Mouse (Mus musculus): ENCODE data around the gene Ptpn21. TPM values are rescaled to one million over a fixed set of nuclear protein-coding genes. Genes with fewer than 3 reads are reported as not detected.
A peak's percentile ranks its signal among the peaks of the same experiment; 100 is the strongest.

Gene Ptpn21
- total RNA-seq, 2 experiments from 2014 or later, result 28.3 to 31.5 TPM

DNA sequence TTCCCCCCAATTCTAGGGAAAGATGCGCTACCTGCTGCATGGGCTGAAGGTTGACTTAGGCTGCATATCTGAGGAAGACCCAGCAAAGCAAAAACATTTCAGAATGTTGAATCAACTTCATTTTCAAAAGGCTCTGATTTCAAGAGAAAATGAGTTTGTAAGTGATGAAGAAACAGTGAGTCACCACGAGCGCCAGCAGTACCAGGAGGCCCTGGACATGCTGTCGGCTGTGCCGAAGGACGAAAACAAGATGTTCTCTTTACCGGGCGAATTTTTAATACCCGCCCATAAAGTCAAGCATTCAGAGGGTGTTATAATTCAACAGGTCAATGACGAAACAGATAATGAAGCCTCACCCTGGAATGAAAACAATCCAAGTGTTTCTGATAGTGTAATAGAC, 68.1 kb downstream of the Ptpn21 start:
- DNase-seq, result no peak
- intact Hi-C loops (cut with DNase I), result no loop called here

DNA sequence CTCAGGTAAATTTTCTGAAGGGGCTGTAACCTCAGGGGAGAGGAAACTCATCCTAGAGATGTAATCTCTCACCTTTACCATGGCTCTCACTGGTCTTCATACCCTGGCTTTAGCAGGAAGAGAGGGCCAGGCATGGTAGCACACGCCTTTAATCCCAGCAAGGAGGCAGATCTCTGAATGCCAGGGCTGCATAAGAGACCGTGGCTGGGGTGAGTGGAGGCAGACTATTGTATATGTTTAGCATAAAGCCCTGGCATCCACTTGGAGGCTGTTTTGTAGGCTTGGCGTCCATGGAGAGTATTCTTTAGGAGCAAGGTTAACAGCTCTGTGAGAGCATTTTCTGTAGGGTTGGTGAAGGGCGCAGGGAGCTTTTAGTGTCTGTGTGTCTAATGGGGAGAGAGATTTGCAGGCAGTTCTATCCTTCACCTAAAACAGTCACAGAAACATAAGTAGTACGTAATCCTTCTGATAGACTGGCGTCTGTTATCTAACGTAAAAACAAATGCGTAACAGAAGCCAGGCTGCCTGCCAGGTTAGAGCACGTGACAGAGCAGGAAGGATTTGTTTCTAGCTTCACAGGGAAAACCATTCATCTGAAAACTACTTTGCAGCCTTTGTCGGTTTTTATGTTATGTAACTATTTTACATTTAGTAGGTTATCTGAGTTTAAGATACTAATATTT, 68.9 kb downstream of the Ptpn21 start:
- peak; percentile 41 to 65 for DNase-seq

DNA sequence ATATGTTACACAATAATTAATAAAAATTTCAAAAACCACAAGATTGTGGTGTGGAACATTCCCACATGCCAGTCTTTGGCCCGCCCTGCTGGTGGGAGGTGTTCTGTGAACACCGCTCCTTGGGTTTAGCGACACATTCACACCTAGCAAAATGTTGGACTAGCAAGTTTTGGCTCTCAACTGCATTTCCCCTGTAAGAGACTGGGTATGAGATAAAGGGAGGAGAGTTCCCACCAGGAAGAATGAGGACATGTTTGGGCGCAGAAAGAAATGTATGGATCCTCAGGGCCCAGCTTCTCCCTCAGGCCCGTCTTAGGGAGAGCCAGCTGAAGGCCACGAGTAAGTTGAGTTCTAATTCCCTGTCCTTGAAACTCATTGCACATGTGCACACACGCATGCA, 74.6 kb downstream of the Ptpn21 start:
- DNase-seq, result no peak
- intact Hi-C loops (cut with DNase I), result no loop called here

More for the DNA sequence above, 68.9 kb downstream of the Ptpn21 start:
- intact Hi-C loops (cut with DNase I), result no loop called here

DNA sequence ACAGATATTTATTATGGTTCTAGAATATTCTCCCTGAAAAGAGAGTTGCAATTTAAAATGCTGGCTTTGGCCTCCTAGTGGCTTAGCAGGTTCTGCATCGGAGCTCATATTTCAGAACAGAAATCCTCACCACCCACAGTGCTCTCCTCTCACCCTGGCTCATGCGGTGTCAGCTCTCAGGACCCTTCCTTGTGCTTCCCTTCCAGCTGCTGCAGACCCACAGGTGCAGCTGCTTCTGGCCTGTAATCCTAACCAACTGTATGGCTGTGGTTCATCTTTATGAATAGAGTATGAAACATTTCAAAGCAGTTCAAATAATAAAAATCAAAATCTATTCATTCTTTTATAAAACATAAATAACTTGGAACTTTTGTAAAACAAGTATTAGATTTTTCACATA, 80.3 kb downstream of the Ptpn21 start:
- no peak for DNase-seq
- intact Hi-C loops (cut with DNase I), result no loop called here

DNA sequence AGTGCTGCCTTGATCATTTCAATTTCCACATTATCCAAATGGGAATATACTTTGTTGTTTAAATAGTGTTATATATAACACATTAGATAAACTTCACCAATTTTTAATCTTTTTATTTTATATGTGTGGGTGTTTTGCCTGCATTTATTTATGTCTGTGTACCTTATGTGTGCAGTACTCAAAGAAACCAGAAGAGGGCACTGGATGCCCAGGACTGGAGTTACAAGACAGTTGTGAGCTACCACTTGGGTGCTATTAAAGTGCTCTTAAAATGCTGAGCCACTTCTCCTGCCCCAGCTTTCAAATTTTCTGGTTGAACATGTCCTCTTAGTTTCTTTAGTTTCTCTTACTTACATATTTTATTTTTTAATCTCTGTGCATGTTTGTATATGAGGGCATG, 92.4 kb downstream of the Ptpn21 start:
- intact Hi-C loops (cut with DNase I), result no loop called here
- DNase-seq, result no peak

DNA sequence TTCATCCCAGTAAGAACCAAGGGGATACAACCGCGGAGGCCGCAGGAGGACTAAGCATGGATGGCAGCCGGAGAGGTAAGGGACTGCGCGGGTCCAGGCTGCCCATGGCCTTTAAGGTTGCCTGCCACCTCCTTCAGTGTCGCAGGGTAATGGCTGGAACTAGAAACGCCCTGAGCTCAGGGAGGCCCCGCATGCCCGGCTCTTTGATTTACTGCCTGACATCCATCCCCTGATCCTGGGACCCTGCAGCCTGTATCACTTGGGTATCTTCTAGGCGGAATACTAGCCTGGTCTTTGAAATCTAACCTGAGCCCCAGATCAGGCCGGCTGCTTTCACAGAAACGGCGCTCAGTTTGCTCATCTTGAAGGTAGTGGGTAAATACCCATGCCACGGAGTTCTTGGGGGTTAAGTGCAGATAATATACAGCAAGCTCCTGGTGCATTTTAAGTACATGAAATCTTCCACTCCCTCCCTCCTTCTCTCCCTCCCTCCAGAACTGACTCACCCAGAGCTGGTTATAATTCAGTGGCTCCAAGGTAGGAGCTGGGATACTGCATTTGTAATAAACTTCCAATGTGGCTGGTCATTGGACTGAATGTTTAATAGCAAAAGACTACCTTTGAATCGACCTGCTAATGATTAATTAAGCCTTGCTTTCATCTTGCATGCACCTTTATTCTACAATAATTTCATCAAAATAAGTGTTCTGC, 108.8 kb downstream of the Ptpn21 start:
- no peak for DNase-seq
- intact Hi-C loops (cut with DNase I), result no loop called here

DNA sequence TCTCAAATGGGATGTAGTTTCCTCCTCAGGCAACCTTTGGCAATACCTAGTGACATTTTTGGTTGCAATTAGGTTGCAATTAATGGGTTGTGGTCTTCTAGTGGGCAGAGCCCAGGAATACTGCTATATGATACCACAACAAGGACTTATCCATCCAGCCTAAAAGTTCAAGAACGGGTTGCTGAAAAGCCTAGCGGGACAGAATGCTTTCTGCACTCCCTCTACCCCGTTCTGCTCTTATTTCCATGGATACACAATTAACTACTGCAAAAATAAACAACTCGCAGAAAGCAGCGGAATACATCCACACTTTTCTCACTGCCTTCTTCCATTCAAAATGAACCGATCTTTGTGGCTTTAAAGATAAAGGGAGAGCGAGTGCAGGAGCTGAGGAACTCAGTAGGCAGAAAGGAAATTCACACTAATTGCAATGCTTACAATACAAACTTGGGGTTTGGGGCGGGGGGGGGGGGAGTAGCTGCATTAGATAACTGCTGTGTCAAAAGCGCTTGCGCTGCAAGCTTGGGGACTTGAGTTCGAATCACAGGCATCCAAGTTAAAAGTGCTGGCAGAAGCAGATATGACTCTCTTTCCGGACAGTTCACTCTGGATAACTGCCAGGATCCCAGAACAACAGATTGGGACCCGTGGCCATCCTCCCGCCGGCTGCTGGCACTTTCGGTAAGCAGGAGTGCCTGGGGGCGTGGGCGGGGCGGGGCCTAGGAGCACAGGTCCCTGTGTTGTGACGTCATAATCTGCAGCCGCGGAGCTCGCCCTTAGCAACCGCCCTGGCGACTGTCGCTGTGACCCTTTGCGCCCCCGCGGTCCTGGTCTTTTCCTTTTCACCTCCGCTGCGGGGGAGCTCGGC, 109.6 kb downstream of the Ptpn21 start, which contains the start of gene Spata7:
TSS of gene Spata7 (plus strand) at position 766 of the 868 bp plus-strand sequence.
- intact Hi-C loops (cut with DNase I), result no loop called here

More for the DNA sequence above, 109.6 kb downstream of the Ptpn21 start, which contains the start of gene Spata7:
- peak; percentile 74 to 79 for DNase-seq

Other genes with a start within 250 kb of the Ptpn21 start
- gene Kcnk10, start 159.1 kb downstream of the Ptpn21 start, total RNA-seq (2021), result under 1 TPM in 1 of 2 experiments, not detected in 1; 0.22 TPM
- 1 to 10 TPM; 5.8 to 6.3 TPM for gene Spata7, start 109.2 kb downstream of the Ptpn21 start, total RNA-seq (2021)
- gene Zc3h14, start 9.6 kb upstream of the Ptpn21 start, total RNA-seq (2021), result 10 to 100 TPM; 59.0 to 59.9 TPM
- gene Eml5, start 164.1 kb upstream of the Ptpn21 start, total RNA-seq (2021), result 1 to 10 TPM; 3.1 to 3.7 TPM
- gene Ttc8, start 183.2 kb upstream of the Ptpn21 start, total RNA-seq (2021), result 1 to 10 TPM; 5.4 TPM